Mouse (Mus musculus) frontal cortex, postnatal 10 days (tissue): ENCODE measurements around the gene Adam12.
A peak's percentile ranks its signal among the peaks of the same experiment; 100 is the strongest.

Source experiments
- DNase-seq, 2 experiments: peaks; one replicate each; pipeline ENCODE4 v3.0.0; 2022; ENCODE audit warnings: low spot score in 2 of 2, mixed read lengths in 1 of 2

Gene Adam12

GRCm38 (mm10) chr7:133933378-133933777 lies 298.6 kb downstream of the Adam12 start:
- no peak for DNase-seq

- DNase-seq = no peak
These were observed 300.5 kb downstream of the Adam12 start for GRCm38 (mm10) chr7:133931481-133931880.

- DNase-seq = no peak
These were observed 303.0 kb downstream of the Adam12 start for GRCm38 (mm10) chr7:133928981-133929380.

GRCm38 (mm10) chr7:133925771-133926170 lies 306.2 kb downstream of the Adam12 start:
- DNase-seq = no peak

GRCm38 (mm10) chr7:133923994-133924393 lies 308.0 kb downstream of the Adam12 start:
- no peak for DNase-seq

- DNase-seq = no peak
These were observed 310.7 kb downstream of the Adam12 start for GRCm38 (mm10) chr7:133921291-133921690.

GRCm38 (mm10) chr7:133920724-133921123 lies 311.2 kb downstream of the Adam12 start:
- no peak for DNase-seq

- peak in 1 of 2 experiments; percentile 26 for DNase-seq
These were observed 312.0 kb downstream of the Adam12 start for GRCm38 (mm10) chr7:133919918-133920317.

- no peak for DNase-seq
These were observed 312.6 kb downstream of the Adam12 start for GRCm38 (mm10) chr7:133919306-133919705.

GRCm38 (mm10) chr7:133916230-133916629 lies 315.7 kb downstream of the Adam12 start:
- DNase-seq = no peak

GRCm38 (mm10) chr7:133911881-133912280 lies 320.1 kb downstream of the Adam12 start:
- peak in 1 of 2 experiments; percentile 25 for DNase-seq

GRCm38 (mm10) chr7:133909833-133910375 lies 322.0 kb downstream of the Adam12 start:
- no peak for DNase-seq

GRCm38 (mm10) chr7:133908966-133909365 lies 323.0 kb downstream of the Adam12 start:
- DNase-seq = no peak

- DNase-seq = no peak
These were observed 332.6 kb downstream of the Adam12 start for GRCm38 (mm10) chr7:133899391-133899790.

GRCm38 (mm10) chr7:133891796-133892195 lies 340.1 kb downstream of the Adam12 start:
- DNase-seq = no peak

- DNase-seq = no peak
These were observed 340.6 kb downstream of the Adam12 start for GRCm38 (mm10) chr7:133891298-133891697.

GRCm38 (mm10) chr7:133889986-133890385 lies 342.0 kb downstream of the Adam12 start:
- no peak for DNase-seq

GRCm38 (mm10) chr7:133888926-133889920 lies 342.7 kb downstream of the Adam12 start:
- DNase-seq = no peak

GRCm38 (mm10) chr7:133884759-133885431 lies 347.1 kb downstream of the Adam12 start:
- DNase-seq = peak in 1 of 2 experiments; percentile 2

- DNase-seq = no peak
These were observed 352.2 kb downstream of the Adam12 start for GRCm38 (mm10) chr7:133879761-133880160.

- DNase-seq = no peak
These were observed 355.2 kb downstream of the Adam12 start for GRCm38 (mm10) chr7:133876646-133877342.

- DNase-seq = no peak
These were observed 355.8 kb downstream of the Adam12 start for GRCm38 (mm10) chr7:133876139-133876538.
